Mouse (Mus musculus) neural tube, embryonic 12.5 days (tissue): ENCODE measurements around the gene Cav1. TPM values are rescaled to one million over a fixed set of nuclear protein-coding genes. Genes with fewer than 3 reads are reported as not detected.

Experiments used
- ATAC-seq: fragments of 200-750 bp; cut with Nextera tagmentation; 2 replicates; pipeline ENCODE4 v1.8.0; 2017; ENCODE audit warnings: low read depth, mild to moderate bottlenecking, moderate TSS enrichment, moderate library complexity; ENCODE audit not compliant: low FRiP score
- H3K27ac ChIP-seq: fragments of 300-500 bp; sonication (generic); 2 replicates; pipeline ENCODE4 v1.5.1; 2016
- H3K27me3 ChIP-seq: fragments of 300-500 bp; sonication (generic); replicated peaks from 2 replicates; pipeline ENCODE4 v1.6.1; 2016; ENCODE audit warnings: mild to moderate bottlenecking
- H3K36me3 ChIP-seq: fragments of 300-500 bp; sonication (generic); 2 replicates; pipeline ENCODE4 v1.6.1; 2016; ENCODE audit warnings: mild to moderate bottlenecking
- H3K4me1 ChIP-seq: fragments of 300-500 bp; sonication (generic); 2 replicates; pipeline ENCODE4 v1.6.1; 2016
- H3K4me2 ChIP-seq: fragments of 300-500 bp; sonication (generic); replicated peaks from 2 replicates; pipeline ENCODE4 v1.6.1; 2016; ENCODE audit warnings: mild to moderate bottlenecking
- H3K4me3 ChIP-seq: fragments of 300-500 bp; sonication (generic); 2 replicates; pipeline ENCODE4 v1.5.1; 2016
- H3K9ac ChIP-seq: fragments of 300-500 bp; sonication (generic); 2 replicates; pipeline ENCODE4 v1.6.1; 2016; ENCODE audit warnings: mild to moderate bottlenecking
- H3K9me3 ChIP-seq: fragments of 300-500 bp; sonication (generic); 2 replicates; pipeline ENCODE4 v1.6.1; 2016; ENCODE audit warnings: mild to moderate bottlenecking
- WGBS: fragments of 180-500 bp; shearing (Covaris S2); methylation state at CpG from one replicate; pipeline ENCODE4 v1.1.7; 2016; 5-methylcytosine and 5-hydroxymethylcytosine counted together
- polyA plus RNA-seq: library from polyadenylated mRNA; unstranded; fragments of >200 nt; fragmentation: Nextera tagmentation; extraction: Ambion mirVana; gene quantifications from 2 replicates; pipeline ENCODE4 v1.2.1, GENCODE M21; 2016

Cav1 gene
- polyA plus RNA-seq, 1 experiment from 2014 or later, result 25.9 TPM

DNA sequence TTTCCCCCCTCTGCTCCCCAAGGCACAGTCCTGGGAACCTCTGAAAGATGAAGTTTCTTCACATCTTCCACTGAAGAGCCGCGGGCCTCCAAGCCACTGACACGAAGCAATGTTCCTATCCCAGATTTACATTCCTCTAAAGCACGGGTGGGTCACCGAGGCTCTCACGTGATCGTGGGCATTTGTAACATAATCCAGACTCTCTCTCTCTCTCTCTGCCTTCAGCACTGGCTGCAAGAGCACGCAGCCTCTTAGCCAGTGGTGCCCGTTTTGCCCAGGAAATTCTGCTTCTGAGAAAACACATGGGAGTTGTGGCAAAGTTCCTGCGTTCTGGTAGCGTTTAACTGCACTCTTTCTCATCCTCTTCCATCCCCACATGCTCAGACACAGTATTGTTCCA is 21.1 kb downstream of the Cav1 start:
- WGBS, result 62% methylated on average over 11 of the region's 11 CpGs
- Histone ChIP-seq H3K4me1 (no peaks in the 10 kb centered on the region), H3K9ac (no peak overlapping the region), H3K9me3 (no peaks in the 10 kb centered on the region), H3K4me3 (no peak overlapping the region), H3K27me3 (no peaks in the 10 kb centered on the region), H3K36me3 (no peaks in the 10 kb centered on the region), H3K4me2 (no peak overlapping the region), H3K27ac (no peak overlapping the region)
- ATAC-seq, result no peak

DNA sequence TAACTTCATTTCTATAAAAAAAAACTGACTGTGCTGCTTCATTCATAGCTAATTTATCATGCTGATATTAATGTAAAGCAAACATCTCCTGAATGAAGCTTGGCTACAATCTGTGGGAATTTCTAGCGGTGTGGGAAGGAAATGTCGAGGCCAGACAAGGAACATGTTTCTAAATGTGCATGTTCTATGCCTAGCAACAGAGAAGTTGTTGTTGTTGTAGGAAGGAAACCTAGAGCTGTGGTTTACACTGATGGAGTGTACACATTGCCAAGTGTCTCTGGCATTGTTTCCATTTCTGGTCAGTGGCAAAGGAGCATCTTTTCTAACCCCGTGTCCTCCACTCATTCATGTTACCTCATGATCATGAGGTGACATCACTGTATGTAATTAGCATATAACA is 23.7 kb downstream of the Cav1 start:
- H3K4me1 ChIP-seq, result no peaks in the 10 kb centered on the region
- H3K27me3 ChIP-seq, result no peaks in the 10 kb centered on the region
- 80% methylated on average over 3 of the region's 3 CpGs for WGBS
- no peak overlapping the region for H3K9ac ChIP-seq
- no peaks in the 10 kb centered on the region for H3K36me3 ChIP-seq
- no peaks in the 10 kb centered on the region for H3K9me3 ChIP-seq
- H3K27ac ChIP-seq, result no peak overlapping the region
- no peak overlapping the region for H3K4me3 ChIP-seq
- no peak overlapping the region for H3K4me2 ChIP-seq
- ATAC-seq, result no peak

DNA sequence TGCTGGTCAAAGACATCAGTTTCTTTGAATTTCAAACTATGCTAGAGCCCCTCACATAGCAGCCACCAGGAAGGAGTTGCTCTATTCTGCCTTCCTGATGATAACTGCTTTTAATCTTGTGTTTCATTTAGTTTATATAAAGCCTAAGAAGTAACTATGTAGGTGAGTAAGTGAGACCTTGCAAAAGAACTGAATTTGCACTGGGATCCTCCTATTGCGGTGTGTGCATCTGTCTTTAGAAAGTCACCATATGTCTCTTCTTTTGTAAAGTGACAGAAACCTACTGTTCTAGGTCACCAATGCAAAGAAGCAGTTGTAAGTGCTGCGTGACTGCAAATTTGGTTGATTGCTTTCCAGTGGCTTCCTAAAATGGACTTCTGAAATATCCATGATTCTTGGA is 31.6 kb downstream of the Cav1 start:
- WGBS, result 80% methylated on average over 2 of the region's 2 CpGs
- H3K9ac ChIP-seq, result no peak overlapping the region
- H3K27ac ChIP-seq, result no peak overlapping the region
- no peaks in the 10 kb centered on the region for H3K4me1 ChIP-seq
- no peaks in the 10 kb centered on the region for H3K9me3 ChIP-seq
- no peaks in the 10 kb centered on the region for H3K36me3 ChIP-seq
- no peak overlapping the region for H3K4me3 ChIP-seq
- H3K4me2 ChIP-seq, result no peak overlapping the region
- no peak for ATAC-seq
- H3K27me3 ChIP-seq, result no peaks in the 10 kb centered on the region

DNA sequence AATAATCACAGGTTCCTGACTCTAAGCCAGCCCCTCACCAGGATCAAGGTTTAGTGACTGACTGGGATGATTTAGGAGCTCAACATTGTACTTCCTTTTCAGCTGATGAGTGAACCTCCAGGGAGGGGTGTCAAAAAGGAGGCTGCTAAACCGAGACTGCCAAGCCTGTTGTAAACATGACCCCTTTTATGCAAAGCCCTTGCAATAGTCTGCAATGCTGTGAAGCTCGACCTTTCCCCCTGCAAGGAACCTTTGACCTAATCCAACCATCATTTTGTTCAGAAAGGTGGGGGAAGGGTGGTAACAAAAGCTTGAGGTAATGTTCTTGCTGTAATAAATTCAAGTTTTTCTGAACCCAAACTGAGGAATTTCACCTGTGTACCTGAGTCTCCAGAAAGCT is 34.3 kb downstream of the Cav1 start:
- Histone ChIP-seq H3K27me3 (no peaks in the 10 kb centered on the region), H3K27ac (no peak overlapping the region), H3K36me3 (no peaks in the 10 kb centered on the region), H3K4me1 (no peaks in the 10 kb centered on the region), H3K4me3 (no peak overlapping the region), H3K4me2 (no peak overlapping the region), H3K9me3 (no peaks in the 10 kb centered on the region), H3K9ac (no peak overlapping the region)
- no peak for ATAC-seq
- WGBS, result 5% methylated on average over 2 of the region's 2 CpGs

DNA sequence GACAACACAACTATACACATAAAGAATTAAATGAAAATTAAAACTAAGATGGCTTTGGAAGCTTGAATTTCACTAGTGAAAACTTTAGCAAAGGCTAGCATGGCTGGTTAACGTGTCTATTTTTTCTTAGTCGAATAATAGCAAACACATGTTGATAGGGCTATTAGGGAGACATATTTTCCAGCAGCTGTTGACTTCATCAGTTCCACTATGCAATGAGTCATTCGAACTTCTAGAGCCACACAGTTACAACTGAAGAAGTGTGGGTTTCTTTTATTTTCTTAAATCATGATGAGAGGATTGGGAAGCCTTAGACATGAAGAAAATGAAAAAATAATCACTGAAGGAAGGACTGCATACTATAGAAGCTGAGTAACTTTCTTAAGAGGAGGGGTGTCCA is 41.9 kb downstream of the Cav1 start:
- Histone ChIP-seq H3K4me2 (no peak overlapping the region), H3K9ac (no peak overlapping the region), H3K27me3 (no peaks in the 10 kb centered on the region), H3K4me3 (no peak overlapping the region), H3K27ac (no peak overlapping the region), H3K9me3 (no peaks in the 10 kb centered on the region), H3K4me1 (no peaks in the 10 kb centered on the region), H3K36me3 (no peaks in the 10 kb centered on the region)
- 80% methylated on average over 3 of the region's 3 CpGs for WGBS
- no peak for ATAC-seq

DNA sequence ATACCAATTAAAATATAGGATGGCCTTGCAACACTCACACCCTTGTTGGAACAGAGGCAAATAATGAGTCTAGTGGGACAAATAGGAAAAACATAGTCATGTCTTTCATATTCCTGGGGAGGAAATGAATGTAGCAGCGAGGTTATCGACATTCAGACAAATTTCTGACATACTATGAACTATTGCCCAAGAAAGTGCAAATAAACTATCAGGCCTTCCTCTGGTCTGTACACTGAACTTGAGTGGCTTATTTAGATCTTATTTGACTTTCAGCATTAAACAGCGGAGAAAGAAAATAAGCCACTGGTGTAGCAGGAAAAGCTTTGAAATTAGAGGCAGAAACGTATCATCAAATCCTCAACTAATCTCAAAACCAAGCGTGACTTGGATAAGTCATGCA is 44.7 kb downstream of the Cav1 start:
- no peak overlapping the region for H3K27ac ChIP-seq
- no peaks in the 10 kb centered on the region for H3K36me3 ChIP-seq
- no peaks in the 10 kb centered on the region for H3K4me1 ChIP-seq
- no peak for ATAC-seq
- H3K4me3 ChIP-seq, result no peak overlapping the region
- 90% methylated on average over 5 of the region's 5 CpGs for WGBS
- H3K9me3 ChIP-seq, result no peaks in the 10 kb centered on the region
- no peaks in the 10 kb centered on the region for H3K27me3 ChIP-seq
- H3K9ac ChIP-seq, result no peak overlapping the region
- no peak overlapping the region for H3K4me2 ChIP-seq

DNA sequence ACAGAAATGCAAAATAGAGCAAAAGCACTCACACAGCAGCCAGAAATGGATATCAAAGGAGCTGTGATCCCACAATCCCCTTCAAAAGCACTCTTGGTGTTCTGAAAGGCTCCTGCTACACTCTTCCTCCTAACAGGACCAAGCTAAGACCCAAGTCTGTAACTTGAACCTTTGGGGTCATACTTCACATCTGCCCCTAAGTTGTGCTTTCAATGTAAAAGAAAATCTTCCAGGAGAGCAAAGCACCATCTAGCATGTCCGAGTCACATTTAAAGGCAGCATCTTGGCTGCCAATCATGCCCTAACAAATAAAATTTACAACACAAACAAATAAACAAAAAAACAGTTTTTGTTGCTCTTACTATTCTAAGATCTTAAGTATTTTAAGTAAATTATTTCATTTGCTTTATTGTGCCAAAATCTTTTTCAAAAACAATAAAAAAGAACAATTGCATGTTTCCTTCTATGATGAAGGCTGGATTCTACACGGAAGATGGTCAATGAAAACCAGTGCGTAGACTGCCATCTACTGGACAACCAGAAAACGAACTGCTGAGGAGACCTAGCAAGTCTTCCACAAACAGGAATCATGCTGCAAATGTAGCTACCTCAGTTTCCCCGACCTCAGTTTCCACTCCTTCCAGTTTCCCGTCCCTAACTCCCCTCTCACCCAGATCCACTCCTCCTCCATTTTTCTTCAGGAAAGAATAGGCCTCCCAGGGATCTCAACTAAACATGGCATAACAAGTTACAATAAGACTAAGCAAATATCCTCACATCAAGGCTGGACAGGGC is 53.0 kb downstream of the Cav1 start:
- no peak overlapping the region for H3K9ac ChIP-seq
- WGBS, result 16% methylated on average over 6 of the region's 6 CpGs
- no peaks in the 10 kb centered on the region for H3K36me3 ChIP-seq
- no peak overlapping the region for H3K4me3 ChIP-seq
- no peaks in the 10 kb centered on the region for H3K9me3 ChIP-seq
- no peaks in the 10 kb centered on the region for H3K27me3 ChIP-seq
- H3K4me1 ChIP-seq, result no peaks in the 10 kb centered on the region
- ATAC-seq, result 0 out of 2 replicates have a peak, but pooled peaks have one; percentile 29
- no peak overlapping the region for H3K4me2 ChIP-seq
- H3K27ac ChIP-seq, result no peak overlapping the region

DNA sequence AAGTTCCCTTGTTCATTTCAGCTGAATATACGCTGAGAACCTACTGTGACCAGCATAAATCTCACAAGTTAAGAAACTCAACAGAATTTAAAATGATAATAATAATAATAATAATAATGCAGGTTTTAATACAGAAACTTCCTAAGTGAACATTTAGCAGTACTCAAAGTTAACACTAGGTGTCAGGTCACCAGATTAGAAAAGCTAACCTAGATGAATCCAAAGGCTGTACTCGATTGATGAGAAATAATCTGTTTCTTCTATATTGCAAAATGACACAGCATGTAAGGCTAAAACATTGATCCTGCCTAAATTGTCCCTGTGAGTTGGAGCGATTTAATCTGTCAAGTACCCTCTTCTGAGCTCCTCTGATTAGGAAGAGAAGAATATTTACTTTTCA is 56.6 kb downstream of the Cav1 start:
- H3K36me3 ChIP-seq, result no peaks in the 10 kb centered on the region
- no peak overlapping the region for H3K4me3 ChIP-seq
- WGBS, result 49% methylated on average over 3 of the region's 3 CpGs
- no peaks in the 10 kb centered on the region for H3K27me3 ChIP-seq
- H3K27ac ChIP-seq, result no peak overlapping the region
- no peaks in the 10 kb centered on the region for H3K4me1 ChIP-seq
- H3K9ac ChIP-seq, result no peak overlapping the region
- ATAC-seq, result no peak
- no peak overlapping the region for H3K4me2 ChIP-seq
- no peaks in the 10 kb centered on the region for H3K9me3 ChIP-seq

DNA sequence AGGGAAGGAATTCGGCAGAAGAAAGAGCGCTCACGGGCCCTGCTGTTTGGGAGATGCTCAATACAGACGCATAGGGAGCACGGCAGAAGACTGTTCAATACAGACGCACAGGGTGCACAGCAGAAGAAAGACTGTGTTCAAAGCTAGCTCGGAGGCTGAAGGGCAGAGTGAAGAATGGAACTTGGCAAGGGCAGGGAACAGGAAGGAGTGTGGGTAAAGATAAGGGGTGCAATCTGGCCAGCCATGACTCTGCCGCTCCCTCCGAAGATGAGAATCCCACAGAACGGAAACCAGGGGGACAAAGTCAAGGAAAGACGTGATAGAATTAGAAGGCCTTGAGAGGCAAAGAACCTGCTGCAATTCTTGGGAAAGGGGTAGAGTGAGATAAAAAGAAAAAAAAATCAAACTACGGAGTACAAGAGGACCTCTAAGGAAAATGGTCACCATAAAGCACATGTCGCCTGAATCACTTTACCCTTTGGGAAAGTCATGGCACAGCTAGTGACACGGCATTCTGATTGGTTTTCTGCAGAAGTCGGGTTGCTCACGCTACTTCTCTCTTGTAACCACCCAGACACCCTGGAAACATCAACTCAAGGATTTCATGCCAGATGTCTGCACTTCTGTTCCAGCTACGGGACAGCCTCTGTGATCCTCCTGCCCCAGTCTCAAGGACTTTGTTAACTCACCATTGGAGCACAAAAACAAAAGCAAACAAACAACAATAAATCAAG is 57.5 kb downstream of the Cav1 start:
- Histone ChIP-seq H3K4me2 (no peak overlapping the region), H3K27ac (no peak overlapping the region), H3K4me1 (no peaks in the 10 kb centered on the region), H3K27me3 (no peaks in the 10 kb centered on the region), H3K9me3 (no peaks in the 10 kb centered on the region), H3K36me3 (no peaks in the 10 kb centered on the region), H3K4me3 (no peak overlapping the region), H3K9ac (no peak overlapping the region)
- WGBS, result 86% methylated on average over 17 of the region's 17 CpGs
- no peak for ATAC-seq

DNA sequence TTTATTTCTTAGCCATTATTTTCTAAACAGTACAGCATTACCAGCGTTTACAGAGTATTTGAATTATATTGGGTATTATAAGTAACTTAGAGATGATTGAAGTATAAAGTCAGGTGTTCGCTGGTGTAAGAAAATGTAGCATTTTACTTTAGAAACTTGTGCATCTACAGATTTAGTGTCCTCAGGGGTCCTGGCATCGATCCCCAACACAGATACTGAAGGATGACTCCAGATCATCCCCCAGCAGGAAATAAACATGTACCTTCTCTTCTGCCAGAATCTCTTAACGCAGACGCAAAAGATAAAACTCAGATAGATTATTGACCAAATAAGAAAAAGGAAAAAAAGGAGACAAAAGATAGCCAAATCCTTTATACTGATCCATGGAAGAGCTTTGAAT is 68.2 kb downstream of the Cav1 start:
- H3K27me3 ChIP-seq, result no peaks in the 10 kb centered on the region
- no peak overlapping the region for H3K4me3 ChIP-seq
- H3K4me2 ChIP-seq, result no peak overlapping the region
- H3K36me3 ChIP-seq, result no peaks in the 10 kb centered on the region
- H3K9me3 ChIP-seq, result no peaks in the 10 kb centered on the region
- no peaks in the 10 kb centered on the region for H3K4me1 ChIP-seq
- no peak for ATAC-seq
- WGBS, result 92% methylated on average over 5 of the region's 5 CpGs
- no peak overlapping the region for H3K27ac ChIP-seq
- no peak overlapping the region for H3K9ac ChIP-seq

DNA sequence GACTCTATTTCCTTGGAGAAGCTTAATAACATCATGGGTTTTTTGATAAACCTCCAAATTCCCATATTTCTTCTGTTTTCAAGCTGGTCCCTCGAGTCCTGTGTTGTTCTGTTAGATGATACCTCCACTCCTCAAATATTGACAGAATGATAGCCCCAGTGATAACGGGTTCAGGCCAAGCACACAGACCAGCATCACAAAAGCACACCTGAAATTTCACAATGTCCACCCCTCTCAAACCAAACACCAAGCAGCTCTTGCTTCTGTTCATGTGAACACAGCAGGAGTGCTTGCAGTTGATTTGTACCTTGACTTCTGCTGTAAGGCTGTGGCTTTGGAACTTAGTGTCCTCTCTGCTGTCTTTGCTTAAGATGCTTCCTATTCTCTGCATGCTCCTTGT is 71.2 kb downstream of the Cav1 start:
- 86% methylated on average over 2 of the region's 2 CpGs for WGBS
- no peaks in the 10 kb centered on the region for H3K9me3 ChIP-seq
- no peak overlapping the region for H3K9ac ChIP-seq
- ATAC-seq, result no peak
- H3K36me3 ChIP-seq, result no peaks in the 10 kb centered on the region
- H3K4me1 ChIP-seq, result no peaks in the 10 kb centered on the region
- no peak overlapping the region for H3K4me3 ChIP-seq
- H3K27me3 ChIP-seq, result no peaks in the 10 kb centered on the region
- H3K4me2 ChIP-seq, result no peak overlapping the region
- H3K27ac ChIP-seq, result no peak overlapping the region

DNA sequence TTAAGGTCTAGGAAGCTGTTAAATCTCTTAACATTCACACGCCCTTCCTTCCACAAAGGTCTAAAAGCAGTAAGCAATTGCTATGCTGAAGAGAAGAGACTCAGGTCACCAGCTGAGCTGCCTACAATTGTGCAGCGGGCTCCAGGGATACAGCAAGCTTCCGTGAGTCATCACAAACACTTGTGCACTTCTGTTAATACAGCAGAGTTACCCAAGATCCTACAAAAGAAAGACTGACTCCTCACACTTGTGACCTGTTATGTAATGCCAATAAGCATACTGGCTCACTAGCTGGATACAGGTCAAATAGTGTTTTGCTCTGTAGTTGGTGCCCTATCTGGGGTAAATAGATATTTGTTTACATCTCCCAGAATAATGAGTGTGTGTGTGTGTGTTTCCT is 74.0 kb downstream of the Cav1 start:
- Histone ChIP-seq H3K27me3 (no peaks in the 10 kb centered on the region), H3K9me3 (no peaks in the 10 kb centered on the region), H3K4me3 (no peak overlapping the region), H3K4me2 (no peak overlapping the region), H3K27ac (no peak overlapping the region), H3K9ac (no peak overlapping the region), H3K36me3 (no peaks in the 10 kb centered on the region), H3K4me1 (no peaks in the 10 kb centered on the region)
- ATAC-seq, result no peak
- WGBS, result 84% methylated on average over 3 of the region's 3 CpGs

DNA sequence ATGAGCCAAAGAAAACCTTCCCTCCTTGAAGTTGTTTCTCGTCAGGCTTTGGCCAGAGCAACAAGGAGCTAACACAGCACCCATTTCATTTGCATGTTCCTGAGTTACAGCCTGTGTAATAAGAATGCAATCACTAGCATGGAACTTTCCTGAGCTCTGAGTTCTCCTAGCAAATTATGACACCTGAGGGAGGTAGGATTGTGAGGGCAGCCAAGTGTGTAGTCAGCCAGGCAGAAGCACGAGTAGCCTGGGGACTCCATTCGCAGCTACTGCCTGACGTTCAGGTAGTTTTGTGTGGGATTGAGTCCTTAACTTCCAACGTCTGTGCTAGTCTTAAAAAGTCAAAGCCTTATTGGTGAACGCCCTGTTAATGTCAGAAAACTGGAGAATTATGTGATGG is 75.6 kb downstream of the Cav1 start:
- 81% methylated on average over 6 of the region's 6 CpGs for WGBS
- H3K27ac ChIP-seq, result no peak overlapping the region
- H3K4me2 ChIP-seq, result no peak overlapping the region
- no peak overlapping the region for H3K9ac ChIP-seq
- no peaks in the 10 kb centered on the region for H3K27me3 ChIP-seq
- no peaks in the 10 kb centered on the region for H3K36me3 ChIP-seq
- ATAC-seq, result no peak
- no peaks in the 10 kb centered on the region for H3K9me3 ChIP-seq
- H3K4me3 ChIP-seq, result no peak overlapping the region
- no peaks in the 10 kb centered on the region for H3K4me1 ChIP-seq
